Mouse (Mus musculus) hindlimb bud, embryonic 11.5 days (tissue): Measurements from ENCODE around the gene Coa7.

ENCODE experiments used
- DNase-seq: peaks from one replicate; pipeline ENCODE4 v3.0.0-alpha.2; 2012; ENCODE audit warnings: low read depth, low spot score; ENCODE audit errors: extremely low spot score

The Coa7 gene

GRCm38 (mm10) chr4:108327730-108328484 is at the start of gene Coa7:
Gene Coa7, plus strand, starts transcription at chr4:108328140.
- no peak for DNase-seq

GRCm38 (mm10) chr4:108300266-108300665 is 27.7 kb upstream of the Coa7 start:
- no peak for DNase-seq

DNA sequence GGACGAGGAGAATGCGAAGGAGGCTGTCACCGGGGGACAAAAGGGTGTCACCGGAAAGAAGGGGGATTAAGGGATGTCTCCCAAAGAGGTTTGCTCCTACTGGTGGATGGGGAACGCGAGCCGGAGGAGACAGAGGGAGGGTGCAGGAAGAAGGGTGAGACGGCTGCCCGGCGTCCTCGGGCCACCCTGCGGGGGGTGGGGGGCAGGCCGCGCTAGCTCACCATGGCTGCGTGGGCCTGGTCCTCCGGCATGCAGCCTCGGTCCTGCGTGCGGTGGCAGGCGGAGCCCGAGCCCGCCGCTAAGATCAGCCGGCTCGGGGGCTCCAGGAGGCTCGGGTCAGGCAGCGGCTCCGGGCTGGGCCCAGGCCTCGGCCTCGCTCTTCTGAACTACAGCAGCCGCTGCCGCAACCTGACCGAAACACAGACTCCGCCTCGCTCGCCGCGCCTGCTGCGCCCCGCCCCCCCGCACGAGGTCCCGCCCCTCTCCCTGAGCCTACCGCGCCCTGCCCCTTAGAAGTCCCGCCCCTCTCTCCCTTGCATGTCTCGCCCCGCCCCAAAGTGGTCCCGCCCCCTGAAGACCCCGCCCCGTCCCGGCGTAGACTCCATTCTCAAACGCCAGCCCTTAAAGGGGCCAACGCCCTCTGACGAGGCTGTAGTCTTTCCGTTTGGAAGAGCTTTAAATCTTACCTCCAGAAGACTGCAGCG is 27.1 kb upstream of the Coa7 start, which contains the start of gene Zyg11b:
Gene Zyg11b, minus strand, starts transcription at position 427 of the 704 bp plus-strand sequence.
- peak; percentile 35 for DNase-seq

GRCm38 (mm10) chr4:108302296-108302890 is 25.5 kb upstream of the Coa7 start:
- DNase-seq: no peak

GRCm38 (mm10) chr4:108310706-108311105 is 17.2 kb upstream of the Coa7 start:
- no peak for DNase-seq

DNA sequence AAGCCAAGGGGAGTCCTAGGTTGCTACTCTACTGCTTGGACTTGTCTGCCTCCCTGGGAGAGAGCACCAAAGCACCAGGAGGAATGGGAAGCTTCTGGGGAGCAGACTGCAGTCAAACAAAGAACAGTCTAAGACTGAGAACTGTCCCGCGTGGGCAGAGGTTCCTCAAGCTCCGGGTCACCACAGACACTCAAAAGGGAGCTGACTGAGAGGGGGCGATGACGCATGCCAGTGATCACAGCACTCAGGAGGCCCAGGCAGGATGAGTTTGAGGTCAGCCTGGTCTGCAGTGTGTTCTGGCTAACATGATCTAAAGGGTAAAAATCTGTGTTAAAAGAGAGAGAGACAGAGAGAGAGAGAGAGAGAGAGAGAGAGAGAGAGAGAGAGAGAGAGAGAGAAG is 13.9 kb upstream of the Coa7 start:
- DNase-seq: no peak

DNA sequence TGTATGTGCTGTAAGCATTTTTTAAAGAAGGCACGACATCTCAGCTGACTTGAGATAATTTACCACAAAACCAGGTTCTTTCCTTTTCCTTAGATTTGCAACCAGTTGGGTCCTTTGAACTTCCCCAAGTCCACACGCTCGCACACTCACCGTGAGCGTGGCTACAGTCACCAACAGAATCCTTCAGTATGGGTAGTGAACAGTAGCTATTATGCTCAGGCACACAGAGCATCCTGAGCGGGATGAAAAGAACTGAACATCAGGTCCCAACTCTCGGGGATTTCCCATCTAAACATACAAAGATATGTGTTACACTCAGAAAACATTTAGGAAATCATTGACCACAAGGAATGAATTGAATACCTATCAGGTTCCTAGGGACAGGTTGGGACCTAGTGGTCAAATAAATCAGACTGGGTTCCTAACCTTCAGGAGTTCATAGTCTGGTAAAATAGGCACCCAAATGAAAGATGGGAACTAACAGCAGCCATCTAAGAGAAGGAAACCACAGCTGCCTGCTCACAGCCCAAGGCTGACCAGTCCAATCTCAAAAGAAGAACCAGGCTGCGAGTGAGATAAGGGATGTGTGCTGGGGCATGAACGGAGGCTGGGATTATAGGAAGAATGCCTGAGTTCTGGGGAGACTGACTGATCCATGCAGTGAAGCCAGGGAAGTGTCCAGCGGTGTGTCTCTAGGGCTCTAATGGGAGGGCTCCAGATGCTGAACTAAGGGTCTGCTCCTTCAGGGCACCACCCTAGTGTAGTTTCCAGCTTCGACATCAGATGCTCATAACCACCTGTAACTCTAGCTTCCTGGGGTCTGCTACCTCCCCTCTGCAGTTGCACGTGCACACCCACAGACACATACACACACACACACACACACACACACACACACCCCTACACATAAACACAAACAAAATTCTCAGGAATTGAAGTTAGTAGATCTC is 10.0 kb upstream of the Coa7 start:
- no peak for DNase-seq

DNA sequence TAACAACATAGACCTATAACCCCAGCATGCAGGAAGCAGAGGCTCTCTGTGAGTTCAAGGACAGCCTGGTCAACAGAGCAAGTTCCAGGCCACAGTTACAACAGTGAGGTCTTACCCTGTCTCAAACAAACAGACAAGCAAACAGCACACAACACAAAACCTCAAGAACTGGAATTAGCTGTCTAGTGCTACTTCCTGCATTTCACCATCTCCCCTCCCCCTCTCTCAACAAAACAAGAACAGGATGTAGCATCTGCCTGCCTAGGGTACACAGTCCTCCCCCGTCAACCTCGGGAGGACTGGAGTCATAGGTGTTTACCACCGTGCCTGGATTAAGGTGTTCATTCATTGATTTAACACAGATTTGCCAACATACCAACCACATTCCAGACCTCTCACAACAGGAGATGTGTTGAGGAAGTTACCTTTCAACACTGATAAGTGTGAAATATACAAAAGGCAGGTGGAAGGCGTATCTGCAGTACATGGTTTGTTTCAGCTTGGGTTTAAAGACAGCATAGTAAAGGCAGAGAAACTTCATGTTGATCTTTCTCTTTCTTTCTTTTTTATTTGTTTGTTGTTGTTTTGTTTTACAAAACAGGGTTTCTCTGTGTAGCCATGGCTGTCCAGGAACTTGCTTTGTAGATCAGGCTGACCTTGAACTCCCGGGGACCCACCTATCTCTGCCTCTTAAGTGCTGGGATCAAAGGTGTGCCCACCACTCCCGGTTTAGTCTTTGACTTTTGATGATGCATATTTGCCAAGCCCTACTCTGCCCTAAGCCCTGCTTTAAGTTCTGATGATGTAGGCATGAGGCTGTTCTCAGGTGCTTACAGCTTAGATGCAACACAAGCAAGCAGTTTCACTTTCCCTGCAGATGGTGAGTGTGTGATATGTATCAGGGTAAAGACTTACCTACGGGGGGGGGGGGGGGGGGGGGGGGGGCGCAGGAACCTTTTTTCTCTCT is 9.0 kb upstream of the Coa7 start:
- DNase-seq: no peak

DNA sequence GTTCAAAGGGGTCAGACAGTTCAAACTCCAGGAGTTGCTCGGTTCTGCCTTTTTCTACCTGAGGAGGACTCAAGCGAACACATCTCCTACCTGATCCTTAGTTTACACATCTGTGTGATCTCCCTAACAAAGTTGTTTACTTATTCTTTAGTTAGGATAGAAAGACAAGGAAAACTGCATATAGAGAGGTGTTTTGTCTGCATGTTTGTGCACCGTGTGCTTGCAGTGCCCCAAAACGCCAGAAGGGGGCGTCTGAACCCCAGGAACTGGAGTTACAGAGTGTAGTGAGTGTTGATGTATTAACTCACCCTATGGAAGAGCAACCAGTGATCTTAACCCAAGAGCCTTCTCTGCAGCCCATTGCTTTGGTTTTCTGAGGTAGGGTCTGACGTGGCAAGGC is 8.2 kb upstream of the Coa7 start:
- no peak for DNase-seq

DNA sequence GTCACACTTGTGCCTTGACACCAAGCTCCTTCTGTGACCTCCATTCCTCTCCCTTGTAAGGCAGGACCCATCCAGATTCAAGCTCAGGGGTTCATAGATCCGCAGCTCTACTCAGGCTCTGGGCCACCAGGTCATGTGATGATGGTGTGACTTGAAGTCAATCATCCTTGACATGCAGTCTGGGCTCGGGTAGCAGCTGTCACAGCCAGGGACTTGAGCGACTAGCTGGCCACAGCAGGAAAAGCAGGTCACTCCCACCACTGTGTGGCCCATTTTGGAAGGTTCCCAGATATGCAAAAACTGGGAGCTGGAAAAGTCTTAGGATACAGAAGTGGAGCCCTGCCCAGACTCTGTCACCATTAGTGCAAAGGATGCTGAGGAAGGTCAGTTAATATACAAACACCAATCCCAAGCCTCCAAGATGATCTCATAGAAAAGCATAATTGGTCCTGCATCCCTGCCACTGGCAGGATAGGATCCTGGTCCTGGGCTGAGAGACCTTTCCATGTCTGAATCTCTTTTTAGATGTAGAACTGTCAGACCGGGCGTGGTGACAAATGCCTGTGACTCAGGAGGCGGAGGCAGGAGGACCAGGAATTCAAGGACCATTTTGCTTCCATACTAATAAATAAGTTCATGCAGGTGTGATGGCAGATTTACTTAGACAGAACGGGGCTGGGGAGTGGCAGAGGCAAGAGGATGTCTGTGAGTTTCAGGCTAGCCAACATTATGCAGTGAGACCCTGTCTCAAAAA is 7.1 kb upstream of the Coa7 start:
- no peak for DNase-seq

- no peak for DNase-seq
Observed at GRCm38 (mm10) chr4:108323588-108323987, 4.4 kb upstream of the Coa7 start.

- DNase-seq: peak; percentile 22
Observed at GRCm38 (mm10) chr4:108327071-108327579, 815 bp upstream of the Coa7 start.

GRCm38 (mm10) chr4:108329840-108330239 is 1.9 kb downstream of the Coa7 start:
- DNase-seq: no peak

- no peak for DNase-seq
Observed at GRCm38 (mm10) chr4:108332041-108332440, 4.1 kb downstream of the Coa7 start.

- DNase-seq: no peak
Observed at GRCm38 (mm10) chr4:108335413-108335812, 7.5 kb downstream of the Coa7 start.

DNA sequence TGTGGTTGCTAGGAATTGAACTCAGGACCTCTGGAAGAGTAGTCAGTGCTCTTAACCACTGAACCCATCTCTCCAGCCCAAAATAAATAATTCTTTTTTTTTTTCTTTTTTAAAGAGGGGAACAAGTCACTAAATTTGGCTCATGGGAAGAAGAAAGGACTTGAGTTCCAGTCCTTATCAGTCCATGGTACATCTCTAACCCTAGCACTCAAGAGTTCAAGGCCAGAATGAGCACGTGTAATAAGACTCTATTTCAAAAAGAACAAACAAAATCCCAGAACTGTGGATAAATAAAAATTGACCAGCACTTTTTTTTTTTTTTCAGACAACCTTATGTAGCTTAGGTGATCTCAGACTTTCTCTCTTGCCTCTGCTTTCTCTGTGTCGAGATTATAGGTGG is 8.8 kb downstream of the Coa7 start:
- no peak for DNase-seq

DNA sequence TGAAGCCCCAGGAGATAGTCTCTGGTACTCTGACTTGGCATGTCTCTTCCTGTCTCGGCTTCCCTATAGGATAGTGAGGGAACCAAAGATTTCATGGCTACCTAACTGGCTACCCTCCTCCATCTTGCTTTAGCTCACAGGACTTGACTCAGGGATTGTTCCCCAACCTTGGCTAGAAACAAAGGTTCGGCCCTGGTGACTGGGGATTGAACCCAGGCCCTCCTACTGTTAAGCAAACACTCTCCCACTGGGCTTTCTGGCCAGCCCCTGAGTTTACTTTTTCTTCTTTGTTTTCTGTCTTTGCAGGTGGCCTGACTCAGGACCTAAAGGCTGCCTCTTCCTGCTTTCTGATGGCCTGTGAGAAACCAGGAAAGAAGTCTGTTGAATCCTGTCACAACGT is 9.9 kb downstream of the Coa7 start:
- DNase-seq: no peak

DNA sequence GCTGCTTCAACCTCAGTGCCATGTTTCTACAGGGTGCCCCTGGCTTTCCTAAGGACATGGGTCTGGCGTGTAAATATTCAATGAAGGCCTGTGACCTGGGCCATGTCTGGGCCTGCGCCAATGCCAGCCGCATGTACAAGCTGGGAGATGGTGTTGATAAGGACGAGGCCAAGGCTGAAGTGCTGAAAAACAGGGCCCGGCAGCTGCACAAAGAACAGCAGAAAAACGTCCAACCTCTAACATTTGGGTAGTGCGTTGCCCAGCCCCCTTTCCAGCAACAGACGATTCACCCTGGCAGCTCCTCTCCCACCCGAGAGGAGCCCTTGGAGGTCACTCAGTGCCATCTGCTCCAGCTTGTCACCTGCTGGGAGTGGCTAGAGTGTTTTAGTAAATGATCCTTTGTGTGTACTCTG is 10.4 kb downstream of the Coa7 start:
- DNase-seq: no peak

- no peak for DNase-seq
Observed at GRCm38 (mm10) chr4:108338811-108339210, 10.9 kb downstream of the Coa7 start.
